Mouse (Mus musculus): Measurements from ENCODE around the gene Calr3. TPM values are rescaled to one million over a fixed set of nuclear protein-coding genes. Genes with fewer than 3 reads are reported as not detected.

Calr3 gene
- polyA plus RNA-seq, 1 experiment from 2014 or later = 1.2 TPM

DNA sequence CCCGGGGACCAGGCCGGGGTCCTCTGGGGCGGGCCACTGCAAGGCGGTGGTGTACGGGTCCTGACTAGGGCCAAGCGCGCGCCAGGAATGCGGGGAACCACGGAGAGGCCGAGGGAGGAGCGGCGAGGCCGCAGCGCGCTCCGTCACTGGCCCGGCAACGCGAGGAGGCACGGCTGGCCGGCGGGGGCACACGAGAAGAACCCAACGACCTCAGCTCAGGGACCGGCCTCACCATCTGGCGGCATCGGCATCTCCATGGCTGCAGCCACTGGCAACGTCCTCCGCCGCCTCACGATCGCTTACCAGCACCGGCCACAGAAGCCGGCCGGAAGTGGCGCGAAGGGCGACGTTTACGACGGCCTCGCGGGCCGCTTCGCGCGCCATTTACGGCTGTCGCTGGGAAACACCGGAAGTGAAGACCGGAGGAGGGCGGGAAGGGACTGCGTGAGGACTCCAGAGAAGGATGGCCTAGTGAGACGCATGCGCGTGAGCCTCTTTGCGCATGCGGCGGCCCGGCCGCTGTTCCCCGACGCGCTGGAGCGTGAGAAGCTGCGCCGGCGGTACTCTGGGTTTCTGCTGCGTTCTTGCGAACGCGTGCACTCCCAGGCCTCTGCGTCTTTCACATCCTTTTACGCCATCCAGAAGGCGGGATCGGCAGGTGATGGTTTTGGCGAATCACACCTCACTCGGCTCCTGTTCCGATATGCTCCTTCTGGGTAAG is 31.3 kb upstream of the Calr3 start, which contains the start of gene Cherp:
TSS of gene Cherp (minus strand) at position 401 of the 721 bp plus-strand sequence.
- no peaks in the 10 kb centered on the region for H3K27me3 ChIP-seq (ENCODE audit: control insufficient read depth, insufficient read depth, low read length)
- peaks cover 3% of the 10 kb centered on the region for H3K4me1 ChIP-seq (ENCODE audit: control insufficient read depth, insufficient read depth, low read length)
- H3K4me3 ChIP-seq (ENCODE audit: low read depth, low read length) = peak within 1 kb of the TSS; percentile 89
- peak; percentile 98 for DNase-seq (ENCODE audit: low spot score)
- H3K27ac ChIP-seq (replicated peaks; ENCODE audit: low read depth, low read length) = peak within 1 kb of the TSS; percentile 80
- peak; percentile 93 for ATAC-seq (replicated peaks; ENCODE audit: insufficient number of reproducible peaks, low FRiP score, low TSS enrichment, low read depth)
- 0% methylated on average over 76 of the region's 80 CpGs for WGBS
- H3K36me3 ChIP-seq (replicated peaks; ENCODE audit: control insufficient read depth, insufficient read depth, low read depth, low read length) = peaks cover 9% of the 10 kb centered on the region
- no peaks in the 10 kb centered on the region for H3K9me3 ChIP-seq (replicated peaks; ENCODE audit: control insufficient read depth, low read length)
- peak within 1 kb of the TSS; percentile 91 for H3K9ac ChIP-seq (replicated peaks; ENCODE audit: low read length)
- H3K4me2 ChIP-seq (ENCODE audit: low read depth, low read length) = peak within 1 kb of the TSS; percentile 89

DNA sequence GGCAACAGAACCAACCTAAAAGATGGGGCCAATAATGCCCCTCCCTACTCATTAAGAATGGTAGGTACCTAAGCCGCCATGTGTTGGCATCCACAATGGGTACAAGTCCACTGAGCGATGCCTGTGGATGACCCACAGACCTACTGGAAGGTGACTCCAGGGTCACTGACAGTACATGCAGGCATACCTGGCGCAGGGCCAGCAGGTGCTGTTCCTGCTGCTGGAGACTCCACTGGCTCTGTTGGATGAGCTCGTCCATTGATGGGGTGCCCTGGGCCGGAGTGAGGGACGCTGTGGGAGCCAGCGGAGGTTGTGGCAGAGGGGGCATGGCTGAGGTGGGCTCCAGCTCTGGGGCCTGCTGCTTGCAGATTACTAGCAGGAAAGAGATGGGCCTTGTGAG is 27.0 kb upstream of the Calr3 start:
- H3K4me3 ChIP-seq (ENCODE audit: low read depth, low read length) = no peak overlapping the region
- H3K27me3 ChIP-seq (ENCODE audit: control insufficient read depth, insufficient read depth, low read length) = no peaks in the 10 kb centered on the region
- H3K4me2 ChIP-seq (ENCODE audit: low read depth, low read length) = no peak overlapping the region
- WGBS = 94% methylated on average over 7 of the region's 7 CpGs
- DNase-seq (ENCODE audit: low spot score) = no peak
- peaks cover 37% of the 10 kb centered on the region for H3K36me3 ChIP-seq (replicated peaks; ENCODE audit: control insufficient read depth, insufficient read depth, low read depth, low read length)
- no peak for ATAC-seq (replicated peaks; ENCODE audit: insufficient number of reproducible peaks, low FRiP score, low TSS enrichment, low read depth)
- no peaks in the 10 kb centered on the region for H3K4me1 ChIP-seq (ENCODE audit: control insufficient read depth, insufficient read depth, low read length)
- no peaks in the 10 kb centered on the region for H3K9me3 ChIP-seq (replicated peaks; ENCODE audit: control insufficient read depth, low read length)
- no peak overlapping the region for H3K9ac ChIP-seq (replicated peaks; ENCODE audit: low read length)
- no peak overlapping the region for H3K27ac ChIP-seq (replicated peaks; ENCODE audit: low read depth, low read length)

DNA sequence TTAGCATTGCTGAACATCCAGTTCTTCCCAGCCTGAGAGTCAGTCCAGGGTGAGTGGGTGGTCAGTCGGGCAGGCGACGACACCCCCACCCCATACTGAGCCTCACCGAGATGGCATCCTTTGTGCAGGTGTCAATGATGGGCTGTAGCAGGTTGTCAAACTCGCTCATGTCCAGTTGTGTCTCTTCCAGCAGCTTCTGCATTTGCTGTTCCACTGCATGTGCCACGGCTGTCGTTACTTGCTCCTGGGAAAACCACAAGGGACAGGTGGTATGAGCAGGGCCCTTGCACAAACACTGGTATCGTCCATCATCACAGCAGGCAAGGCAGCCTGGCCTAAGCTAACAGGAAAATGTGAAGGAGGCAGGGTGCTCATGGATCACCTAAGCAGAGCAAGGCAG is 26.3 kb upstream of the Calr3 start:
- 93% methylated on average over 8 of the region's 8 CpGs for WGBS
- ATAC-seq (replicated peaks; ENCODE audit: insufficient number of reproducible peaks, low FRiP score, low TSS enrichment, low read depth) = no peak
- no peaks in the 10 kb centered on the region for H3K9me3 ChIP-seq (replicated peaks; ENCODE audit: control insufficient read depth, low read length)

DNA sequence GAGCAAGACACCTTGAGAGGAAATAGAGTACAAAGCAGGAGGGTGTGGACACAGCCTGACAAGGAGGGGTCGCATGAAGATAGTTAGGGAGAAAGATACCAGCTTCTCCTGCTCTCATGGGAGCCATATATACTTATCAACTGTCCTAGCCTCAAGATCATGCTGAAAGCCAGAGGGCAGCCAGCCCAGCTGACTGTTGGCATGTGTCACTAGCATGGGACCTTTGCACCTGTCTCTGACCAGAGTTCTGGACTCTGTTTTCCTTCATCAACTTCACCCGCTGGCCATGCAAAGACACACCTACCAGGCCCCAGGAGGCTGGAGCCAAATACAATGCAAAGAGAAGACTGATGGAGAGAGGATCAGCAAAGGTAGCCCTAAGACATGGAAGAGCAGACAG is 25.6 kb upstream of the Calr3 start:
- H3K9me3 ChIP-seq (replicated peaks; ENCODE audit: control insufficient read depth, low read length) = no peaks in the 10 kb centered on the region
- no peak overlapping the region for H3K9ac ChIP-seq (replicated peaks; ENCODE audit: low read length)
- WGBS = 93% methylated on average over 2 of the region's 2 CpGs
- no peak overlapping the region for H3K27ac ChIP-seq (replicated peaks; ENCODE audit: low read depth, low read length)
- no peaks in the 10 kb centered on the region for H3K27me3 ChIP-seq (ENCODE audit: control insufficient read depth, insufficient read depth, low read length)
- ATAC-seq (replicated peaks; ENCODE audit: insufficient number of reproducible peaks, low FRiP score, low TSS enrichment, low read depth) (no peak), DNase-seq (ENCODE audit: low spot score) (no peak)
- no peak overlapping the region for H3K4me3 ChIP-seq (ENCODE audit: low read depth, low read length)
- peaks cover 44% of the 10 kb centered on the region for H3K36me3 ChIP-seq (replicated peaks; ENCODE audit: control insufficient read depth, insufficient read depth, low read depth, low read length)
- H3K4me2 ChIP-seq (ENCODE audit: low read depth, low read length) = no peak overlapping the region
- no peaks in the 10 kb centered on the region for H3K4me1 ChIP-seq (ENCODE audit: control insufficient read depth, insufficient read depth, low read length)

More for the DNA sequence above, 26.3 kb upstream of the Calr3 start:
- no peaks in the 10 kb centered on the region for H3K27me3 ChIP-seq (ENCODE audit: control insufficient read depth, insufficient read depth, low read length)
- no peak overlapping the region for H3K9ac ChIP-seq (replicated peaks; ENCODE audit: low read length)
- no peak overlapping the region for H3K4me2 ChIP-seq (ENCODE audit: low read depth, low read length)
- H3K27ac ChIP-seq (replicated peaks; ENCODE audit: low read depth, low read length) = no peak overlapping the region
- H3K4me1 ChIP-seq (ENCODE audit: control insufficient read depth, insufficient read depth, low read length) = no peaks in the 10 kb centered on the region
- no peak overlapping the region for H3K4me3 ChIP-seq (ENCODE audit: low read depth, low read length)
- H3K36me3 ChIP-seq (replicated peaks; ENCODE audit: control insufficient read depth, insufficient read depth, low read depth, low read length) = peaks cover 42% of the 10 kb centered on the region
- no peak for DNase-seq (ENCODE audit: low spot score)

DNA sequence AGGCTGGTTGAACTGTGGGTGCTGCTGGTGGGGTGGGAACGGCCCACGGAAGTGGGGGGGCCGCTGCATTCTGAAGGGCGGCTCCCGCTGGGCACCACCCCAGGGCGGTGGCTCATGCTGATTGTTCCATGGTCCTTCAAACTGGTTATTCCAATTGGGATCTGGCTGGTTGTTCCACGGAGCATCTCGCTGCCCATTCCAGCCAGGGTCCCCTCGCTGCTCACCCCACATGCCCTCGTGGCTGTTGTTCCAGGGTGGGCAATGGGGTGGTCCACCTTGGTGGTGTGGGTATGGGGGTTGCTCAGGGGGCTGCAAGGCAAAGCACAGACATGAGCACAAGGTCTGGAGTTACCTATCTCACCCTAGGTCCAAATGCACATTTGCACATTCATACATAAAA is 20.5 kb upstream of the Calr3 start:
- no peak overlapping the region for H3K27ac ChIP-seq (replicated peaks; ENCODE audit: low read depth, low read length)
- H3K4me3 ChIP-seq (ENCODE audit: low read depth, low read length) = no peak overlapping the region
- H3K4me2 ChIP-seq (ENCODE audit: low read depth, low read length) = no peak overlapping the region
- no peaks in the 10 kb centered on the region for H3K27me3 ChIP-seq (ENCODE audit: control insufficient read depth, insufficient read depth, low read length)
- peaks cover 62% of the 10 kb centered on the region for H3K36me3 ChIP-seq (replicated peaks; ENCODE audit: control insufficient read depth, insufficient read depth, low read depth, low read length)
- no peaks in the 10 kb centered on the region for H3K4me1 ChIP-seq (ENCODE audit: control insufficient read depth, insufficient read depth, low read length)
- DNase-seq (ENCODE audit: low spot score) (no peak), ATAC-seq (replicated peaks; ENCODE audit: insufficient number of reproducible peaks, low FRiP score, low TSS enrichment, low read depth) (no peak)
- WGBS = 97% methylated on average over 10 of the region's 10 CpGs
- H3K9me3 ChIP-seq (replicated peaks; ENCODE audit: control insufficient read depth, low read length) = no peaks in the 10 kb centered on the region
- H3K9ac ChIP-seq (replicated peaks; ENCODE audit: low read length) = no peak overlapping the region

DNA sequence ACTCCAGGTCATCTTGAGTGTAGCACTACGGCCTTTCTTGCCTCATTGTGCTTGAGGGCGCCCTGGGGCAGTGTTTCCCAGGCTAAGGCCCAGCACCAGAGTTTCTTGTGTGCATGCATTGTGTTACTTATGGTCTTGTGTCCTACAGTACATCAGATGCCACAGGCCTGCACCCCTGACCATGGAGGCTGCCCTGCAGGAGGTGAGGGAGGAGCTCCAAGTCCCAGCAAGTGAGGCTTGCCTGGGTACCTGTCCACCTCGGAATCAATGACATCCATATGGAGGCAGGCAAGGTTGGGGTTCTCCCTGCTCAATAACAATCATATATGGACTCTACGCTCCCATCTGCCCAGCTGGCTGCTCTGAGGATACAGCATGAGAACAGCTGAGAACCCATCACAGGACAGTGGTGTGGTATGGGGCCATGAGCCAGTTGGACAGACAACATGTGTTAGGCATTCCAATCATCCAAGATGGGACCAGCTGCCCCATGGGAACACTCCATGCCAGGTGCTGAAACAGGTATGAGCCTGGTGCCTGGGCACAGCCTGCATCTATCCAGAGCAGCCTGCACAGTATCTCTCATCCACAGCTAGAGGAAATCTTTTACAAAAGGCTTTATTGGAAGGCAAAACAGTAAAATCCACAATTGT is 16.3 kb upstream of the Calr3 start:
- Histone ChIP-seq H3K4me1 (ENCODE audit: control insufficient read depth, insufficient read depth, low read length) (no peaks in the 10 kb centered on the region), H3K9me3 (replicated peaks; ENCODE audit: control insufficient read depth, low read length) (no peaks in the 10 kb centered on the region), H3K27ac (replicated peaks; ENCODE audit: low read depth, low read length) (no peak overlapping the region), H3K9ac (replicated peaks; ENCODE audit: low read length) (no peak overlapping the region), H3K36me3 (replicated peaks; ENCODE audit: control insufficient read depth, insufficient read depth, low read depth, low read length) (peaks cover 37% of the 10 kb centered on the region), H3K4me2 (ENCODE audit: low read depth, low read length) (no peak overlapping the region), H3K27me3 (ENCODE audit: control insufficient read depth, insufficient read depth, low read length) (no peaks in the 10 kb centered on the region), H3K4me3 (ENCODE audit: low read depth, low read length) (no peak overlapping the region)
- WGBS = 82% methylated on average over 4 of the region's 4 CpGs
- no peak for DNase-seq (ENCODE audit: low spot score)
- ATAC-seq (replicated peaks; ENCODE audit: insufficient number of reproducible peaks, low FRiP score, low TSS enrichment, low read depth) = no peak

DNA sequence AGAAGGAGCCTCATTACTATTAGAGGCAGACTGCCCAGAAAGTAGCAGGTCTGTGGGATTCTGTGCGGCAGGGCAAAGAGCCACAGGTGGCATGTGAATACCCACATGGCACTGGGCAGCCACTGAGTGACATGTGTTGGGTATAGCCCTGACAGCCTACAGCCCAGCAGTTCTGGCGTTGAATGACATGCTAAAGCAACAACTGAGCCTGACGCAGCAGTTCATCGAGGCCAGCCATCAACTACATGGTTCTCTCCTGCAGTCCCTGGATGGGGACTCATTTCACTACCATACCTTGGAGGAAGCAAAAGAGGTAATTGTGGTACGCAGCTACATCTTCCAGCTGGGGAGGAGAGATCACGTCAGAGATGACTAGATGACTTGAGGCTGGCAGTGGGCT is 14.8 kb upstream of the Calr3 start:
- ATAC-seq (replicated peaks; ENCODE audit: insufficient number of reproducible peaks, low FRiP score, low TSS enrichment, low read depth) (no peak), DNase-seq (ENCODE audit: low spot score) (no peak)
- H3K27ac ChIP-seq (replicated peaks; ENCODE audit: low read depth, low read length) = no peak overlapping the region
- H3K4me3 ChIP-seq (ENCODE audit: low read depth, low read length) = no peak overlapping the region
- no peak overlapping the region for H3K9ac ChIP-seq (replicated peaks; ENCODE audit: low read length)
- WGBS = 87% methylated on average over 6 of the region's 6 CpGs
- H3K9me3 ChIP-seq (replicated peaks; ENCODE audit: control insufficient read depth, low read length) = no peaks in the 10 kb centered on the region
- no peaks in the 10 kb centered on the region for H3K27me3 ChIP-seq (ENCODE audit: control insufficient read depth, insufficient read depth, low read length)
- H3K36me3 ChIP-seq (replicated peaks; ENCODE audit: control insufficient read depth, insufficient read depth, low read depth, low read length) = peaks cover 32% of the 10 kb centered on the region
- no peaks in the 10 kb centered on the region for H3K4me1 ChIP-seq (ENCODE audit: control insufficient read depth, insufficient read depth, low read length)
- no peak overlapping the region for H3K4me2 ChIP-seq (ENCODE audit: low read depth, low read length)

DNA sequence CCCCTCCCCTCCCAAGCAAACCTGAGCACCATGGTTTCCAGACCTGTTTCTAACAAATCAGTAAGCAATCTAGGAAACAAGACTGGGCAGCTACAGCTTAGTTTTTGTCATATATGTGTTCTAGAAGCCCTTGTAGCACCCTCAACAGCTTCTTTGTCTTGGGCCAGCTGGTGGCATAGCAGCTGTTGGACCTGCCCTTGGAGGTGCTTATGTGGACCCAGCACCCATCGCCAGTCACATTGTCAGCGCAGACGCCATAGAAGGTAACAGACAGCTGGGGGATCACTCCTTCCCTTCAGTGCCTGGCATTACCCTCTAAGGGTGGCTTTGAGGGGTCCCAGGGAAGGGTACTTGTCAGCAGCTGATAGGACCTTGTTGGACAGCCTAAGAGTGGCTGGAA is 14.1 kb upstream of the Calr3 start:
- DNase-seq (ENCODE audit: low spot score) (no peak), ATAC-seq (replicated peaks; ENCODE audit: insufficient number of reproducible peaks, low FRiP score, low TSS enrichment, low read depth) (no peak)
- WGBS = 96% methylated on average over 3 of the region's 3 CpGs

More for the DNA sequence above, 14.1 kb upstream of the Calr3 start:
- Histone ChIP-seq H3K9me3 (replicated peaks; ENCODE audit: control insufficient read depth, low read length) (no peaks in the 10 kb centered on the region), H3K36me3 (replicated peaks; ENCODE audit: control insufficient read depth, insufficient read depth, low read depth, low read length) (peaks cover 25% of the 10 kb centered on the region), H3K27me3 (ENCODE audit: control insufficient read depth, insufficient read depth, low read length) (no peaks in the 10 kb centered on the region), H3K4me2 (ENCODE audit: low read depth, low read length) (no peak overlapping the region), H3K27ac (replicated peaks; ENCODE audit: low read depth, low read length) (no peak overlapping the region), H3K9ac (replicated peaks; ENCODE audit: low read length) (no peak overlapping the region), H3K4me1 (ENCODE audit: control insufficient read depth, insufficient read depth, low read length) (no peaks in the 10 kb centered on the region), H3K4me3 (ENCODE audit: low read depth, low read length) (no peak overlapping the region)
